Mouse (Mus musculus): ENCODE measurements around the gene AI661453. TPM values are rescaled to one million over a fixed set of nuclear protein-coding genes. Genes with fewer than 3 reads are reported as not detected.

Gene AI661453
- total and polyA plus RNA-seq, 3 experiments, result not detected

DNA sequence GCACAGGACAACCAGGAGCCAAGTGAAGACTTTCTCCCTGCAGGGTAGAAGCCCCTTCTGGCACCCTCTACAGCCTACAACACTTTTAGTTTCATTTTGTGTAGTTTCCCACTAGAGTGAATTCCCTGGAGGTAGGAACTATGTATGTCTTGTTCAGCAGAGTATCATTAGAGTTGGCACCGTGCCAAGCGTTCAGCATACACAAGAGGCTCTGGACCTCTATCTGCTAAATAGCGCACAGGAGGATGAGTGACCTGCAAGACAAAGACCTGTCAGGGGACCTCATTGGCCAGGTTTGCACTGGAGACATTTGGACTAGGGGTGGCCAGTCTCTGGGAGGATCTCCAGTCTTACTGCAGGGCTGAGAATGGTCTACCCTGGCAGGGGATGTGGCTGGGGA is 49.4 kb downstream of the AI661453 start:
- Histone ChIP-seq H3K9ac (ENCODE audit: insufficient read depth, low read depth) (no peak overlapping the region), H3K4me1 (ENCODE audit: control insufficient read depth in 1 of 2, insufficient read depth in 2 of 2) (peaks cover 19 to 33% of the 10 kb centered on the region in 2 experiments), H3K36me3 (replicated peaks in 1 of 2; ENCODE audit: control insufficient read depth in 1 of 2, insufficient read depth in 1 of 2, low read length in 1 of 2) (peaks cover 24 to 39% of the 10 kb centered on the region in 2 experiments), H3K4me3 (replicated peaks in 1 of 3; ENCODE audit: low read depth in 2 of 3, low read length in 2 of 3, poor library complexity in 1 of 3) (no peak overlapping the region), H3K4me2 (ENCODE audit: insufficient read depth, low read depth, poor library complexity, severe bottlenecking) (no peak overlapping the region), H3K27me3 (replicated peaks) (no peaks in the 10 kb centered on the region), H3K9me3 (replicated peaks; ENCODE audit: low read length) (no peaks in the 10 kb centered on the region), H3K27ac (ENCODE audit: insufficient read depth, low read depth) (no peak overlapping the region), H3K79me2 (replicated peaks; ENCODE audit: control insufficient read depth, extremely low read depth, insufficient read depth, poor library complexity, severe bottlenecking) (no peaks in the 10 kb centered on the region)
- in situ Hi-C loops (cut with MboI; ENCODE audit: low pct_ligation_motif_present, low pct_unique_long_range_greater_than_20kb, low sequenced_read_pairs), result no loop called here
- TF ChIP-seq CHD1 (IDR thresholded peaks at IDR 0.05; ENCODE audit: low read depth, low read length) (no peak), CHD2 (IDR thresholded peaks at IDR 0.05; ENCODE audit: low read length) (no peak), POLR2AphosphoS2 (IDR thresholded peaks at IDR 0.05; ENCODE audit: low read depth, low read length) (no peak), MXI1 (IDR thresholded peaks at IDR 0.05; ENCODE audit: low read depth, low read length) (no peak), HCFC1 (IDR thresholded peaks at IDR 0.05; ENCODE audit: low read depth, low read length) (no peak), ZC3H11A (IDR thresholded peaks at IDR 0.05; ENCODE audit: low read depth, low read length) (no peak), POLR2A (IDR thresholded peaks at IDR 0.05; ENCODE audit: low read depth, low read length) (no peak), ELF1 (IDR thresholded peaks at IDR 0.05; ENCODE audit: low read depth, low read length) (no peak), NELFE (IDR thresholded peaks at IDR 0.05; ENCODE audit: low read depth, low read length) (no peak), JUN (IDR thresholded peaks at IDR 0.05; ENCODE audit: insufficient read depth, low read depth, low read length) (no peak), MEF2A (IDR thresholded peaks at IDR 0.05; ENCODE audit: borderline replicate concordance, low read depth, low read length) (no peak), USF2 (conservative IDR thresholded peaks at IDR 0.05; ENCODE audit: low read depth, low read length) (no peak), SMC3 (IDR thresholded peaks at IDR 0.05; ENCODE audit: low read depth, low read length) (no peak), TBP (conservative IDR thresholded peaks at IDR 0.05; ENCODE audit: low read depth, low read length) (no peak)
- peak; percentile 25 for DNase-seq (ENCODE audit: extremely low read depth)
- dilution Hi-C loops (cut with MboI; ENCODE audit: extremely low pct_ligation_motif_present, extremely low pct_unique_long_range_greater_than_20kb, low sequenced_read_pairs), result no loop called here

DNA sequence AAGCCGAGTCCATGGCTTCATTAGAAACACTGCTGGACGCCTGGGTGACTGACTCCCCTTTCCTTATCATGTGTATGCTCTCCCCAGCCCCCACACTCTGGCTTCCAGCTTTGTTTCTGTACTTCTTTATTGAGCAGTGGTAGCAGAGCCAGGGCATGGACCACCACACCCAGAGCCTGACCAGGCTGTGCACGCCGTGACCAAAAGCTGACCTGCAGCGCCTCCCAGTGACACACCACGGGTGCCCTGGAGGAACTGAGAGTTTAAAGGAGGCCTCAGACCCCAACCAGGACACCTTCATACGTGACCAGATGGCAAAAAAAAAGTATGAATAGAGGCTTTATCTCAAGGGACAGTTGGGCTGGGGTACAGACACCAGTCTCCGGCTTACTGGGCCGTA is 54.4 kb downstream of the AI661453 start:
- peaks cover 70 to 87% of the 10 kb centered on the region in 2 experiments for H3K36me3 ChIP-seq (replicated peaks in 1 of 2; ENCODE audit: control insufficient read depth in 1 of 2, insufficient read depth in 1 of 2, low read length in 1 of 2)
- DNase-seq (ENCODE audit: extremely low read depth), result no peak
- H3K4me1 ChIP-seq (ENCODE audit: control insufficient read depth in 1 of 2, insufficient read depth in 2 of 2), result peaks cover 9 to 13% of the 10 kb centered on the region in 2 experiments; a peak in 3 of 4 replicates
- dilution Hi-C loops (cut with MboI; ENCODE audit: extremely low pct_ligation_motif_present, extremely low pct_unique_long_range_greater_than_20kb, low sequenced_read_pairs), result no loop called here
- in situ Hi-C loops (cut with MboI; ENCODE audit: low pct_ligation_motif_present, low pct_unique_long_range_greater_than_20kb, low sequenced_read_pairs), result no loop called here
- no peak overlapping the region for H3K9ac ChIP-seq (ENCODE audit: insufficient read depth, low read depth)
- no peaks in the 10 kb centered on the region for H3K9me3 ChIP-seq (replicated peaks; ENCODE audit: low read length)
- no peaks in the 10 kb centered on the region for H3K79me2 ChIP-seq (replicated peaks; ENCODE audit: control insufficient read depth, extremely low read depth, insufficient read depth, poor library complexity, severe bottlenecking)
- no peaks in the 10 kb centered on the region for H3K27me3 ChIP-seq (replicated peaks)
- H3K4me2 ChIP-seq (ENCODE audit: insufficient read depth, low read depth, poor library complexity, severe bottlenecking), result no peak overlapping the region
- H3K27ac ChIP-seq (ENCODE audit: insufficient read depth, low read depth), result no peak overlapping the region
- H3K4me3 ChIP-seq (replicated peaks in 1 of 3; ENCODE audit: low read depth in 2 of 3, low read length in 2 of 3, poor library complexity in 1 of 3), result no peak overlapping the region
- TF ChIP-seq RAD21 (IDR thresholded peaks at IDR 0.05; ENCODE audit: low read depth, low read length), result peak; percentile 27
- TF ChIP-seq IRF4 (IDR thresholded peaks at IDR 0.05; ENCODE audit: low read depth, low read length), result no peak
- TF ChIP-seq USF1 (IDR thresholded peaks at IDR 0.05; ENCODE audit: low read depth, low read length), result no peak
- TF ChIP-seq CTCF (conservative IDR thresholded peaks at IDR 0.05 in 1 of 2, IDR thresholded peaks at IDR 0.05 in 1 of 2; ENCODE audit: low read depth in 2 of 2, low read length in 2 of 2), result peak in 1 of 2 experiments; percentile 43; a peak in 2 of 4 replicates

Data from CH12.LX (cell line).